Mouse (Mus musculus): ENCODE results near the gene Eps15l1. TPM values are rescaled to one million over a fixed set of nuclear protein-coding genes. Genes with fewer than 3 reads are reported as not detected.
A peak's percentile ranks its signal among the peaks of the same experiment; 100 is the strongest.

The Eps15l1 gene
- polyA plus RNA-seq, 1 experiment from 2014 or later, result 68.0 TPM

DNA sequence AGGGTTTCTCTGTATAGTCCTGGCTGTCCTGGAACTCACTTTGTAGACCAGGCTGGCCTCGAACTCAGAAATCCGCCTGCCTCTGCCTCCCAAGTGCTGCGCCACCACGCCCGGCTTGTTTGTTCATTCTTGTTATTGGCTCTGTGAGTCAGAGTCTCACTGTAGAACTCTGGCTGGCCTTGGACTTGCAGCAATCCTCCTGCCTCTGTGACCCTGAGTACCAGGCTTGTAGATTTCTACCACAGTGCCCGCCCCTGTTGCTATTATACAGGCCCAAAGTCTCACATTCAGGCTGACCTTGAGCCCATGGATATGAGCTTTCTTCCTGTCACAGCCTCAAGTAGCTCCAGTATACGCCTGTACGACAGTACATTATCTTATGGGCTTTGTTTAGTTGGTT, 124.7 kb downstream of the Eps15l1 start:
- Histone ChIP-seq H3K27me3 (replicated peaks; ENCODE audit: control insufficient read depth, insufficient read depth, low read length) (no peaks in the 10 kb centered on the region), H3K36me3 (ENCODE audit: control insufficient read depth, insufficient read depth) (no peaks in the 10 kb centered on the region), H3K9ac (replicated peaks; ENCODE audit: low read depth, low read length) (no peak overlapping the region), H3K9me3 (ENCODE audit: control insufficient read depth, low read length) (no peaks in the 10 kb centered on the region), H3K4me1 (replicated peaks; ENCODE audit: control insufficient read depth, insufficient read depth, low read length) (peaks cover 9% of the 10 kb centered on the region), H3K4me2 (ENCODE audit: low read length) (no peak overlapping the region), H3K4me3 (replicated peaks; ENCODE audit: low read length) (no peak overlapping the region), H3K27ac (ENCODE audit: low read length) (no peak overlapping the region)
- no peak for ATAC-seq
- 93% methylated on average over 8 of the region's 8 CpGs for WGBS

DNA sequence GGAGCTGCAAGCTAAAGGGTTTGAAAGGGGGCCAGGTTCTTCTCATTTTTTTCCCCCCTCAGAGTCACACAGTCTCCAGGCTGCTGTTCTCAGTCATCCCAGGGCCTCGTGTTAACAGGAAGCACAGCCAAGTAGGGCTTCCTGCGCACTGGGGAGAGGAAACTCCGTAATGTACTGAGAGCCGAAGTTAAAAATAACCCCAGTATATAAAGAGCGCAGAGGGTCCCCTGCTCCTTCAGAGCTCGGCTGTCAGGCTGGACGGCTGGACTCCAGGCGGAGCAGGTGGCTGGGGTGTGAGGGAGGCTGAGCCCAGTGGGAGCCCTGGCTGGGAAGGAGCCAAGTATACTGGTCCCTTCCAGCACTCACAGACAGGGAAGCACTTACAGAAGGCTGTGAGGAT, 125.6 kb downstream of the Eps15l1 start:
- H3K9ac ChIP-seq (replicated peaks; ENCODE audit: low read depth, low read length), result no peak overlapping the region
- 54% methylated on average over 8 of the region's 8 CpGs for WGBS
- ATAC-seq, result peak; percentile 88
- no peak overlapping the region; the same call in 1 of the 2 replicates for H3K4me2 ChIP-seq (ENCODE audit: low read length)
- no peaks in the 10 kb centered on the region for H3K27me3 ChIP-seq (replicated peaks; ENCODE audit: control insufficient read depth, insufficient read depth, low read length)
- no peaks in the 10 kb centered on the region for H3K9me3 ChIP-seq (ENCODE audit: control insufficient read depth, low read length)
- H3K4me3 ChIP-seq (replicated peaks; ENCODE audit: low read length), result no peak overlapping the region
- peak overlapping the region; percentile 55 for H3K27ac ChIP-seq (ENCODE audit: low read length)
- no peaks in the 10 kb centered on the region for H3K36me3 ChIP-seq (ENCODE audit: control insufficient read depth, insufficient read depth)
- H3K4me1 ChIP-seq (replicated peaks; ENCODE audit: control insufficient read depth, insufficient read depth, low read length), result peaks cover 9% of the 10 kb centered on the region

DNA sequence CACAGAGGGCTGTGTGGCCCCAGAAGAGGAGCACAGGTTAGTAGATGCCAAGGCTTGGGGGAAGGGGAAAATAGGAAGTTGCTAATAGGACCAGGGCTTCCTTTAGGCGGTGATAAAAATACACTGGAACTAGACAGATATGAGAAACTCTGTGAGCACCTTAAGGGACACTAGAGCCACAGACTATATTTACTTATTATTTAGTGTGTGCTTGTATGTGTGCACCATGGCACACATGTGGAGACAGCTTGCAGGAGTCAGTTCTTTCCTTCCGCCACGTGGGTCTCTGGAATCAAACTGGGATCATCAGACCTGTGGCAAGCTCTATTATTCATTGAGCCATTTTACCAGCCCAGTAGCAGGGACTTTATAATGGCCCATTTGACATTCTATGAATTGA, 126.1 kb downstream of the Eps15l1 start:
- H3K27ac ChIP-seq (ENCODE audit: low read length), result no peak overlapping the region
- ATAC-seq, result no peak; the same call in 1 of the 2 replicates
- 69% methylated on average over 3 of the region's 3 CpGs for WGBS

DNA sequence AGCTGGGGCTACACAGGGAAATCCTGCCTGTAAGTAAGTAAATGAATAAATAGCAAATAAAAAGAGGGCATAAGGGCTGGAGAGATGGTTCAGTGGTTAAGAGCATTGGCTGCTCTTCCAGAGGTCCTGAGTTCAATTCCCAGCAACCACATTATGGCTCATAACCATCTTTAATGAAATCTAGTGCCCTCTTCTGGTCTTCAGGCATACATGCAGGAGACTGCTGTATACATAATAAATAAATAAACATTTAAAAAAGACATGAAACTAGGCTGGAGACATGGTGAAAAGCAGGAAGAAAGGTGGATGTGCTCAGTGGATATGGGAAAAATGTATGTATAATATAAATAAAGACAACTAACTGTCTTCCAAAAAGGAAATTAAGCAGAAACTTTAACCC, 128.0 kb downstream of the Eps15l1 start:
- ATAC-seq, result no peak
- Histone ChIP-seq H3K27me3 (replicated peaks; ENCODE audit: control insufficient read depth, insufficient read depth, low read length) (no peaks in the 10 kb centered on the region), H3K9ac (replicated peaks; ENCODE audit: low read depth, low read length) (no peak overlapping the region), H3K9me3 (ENCODE audit: control insufficient read depth, low read length) (no peaks in the 10 kb centered on the region), H3K36me3 (ENCODE audit: control insufficient read depth, insufficient read depth) (no peaks in the 10 kb centered on the region), H3K4me2 (ENCODE audit: low read length) (no peak overlapping the region), H3K27ac (ENCODE audit: low read length) (no peak overlapping the region), H3K4me1 (replicated peaks; ENCODE audit: control insufficient read depth, insufficient read depth, low read length) (peaks cover 9% of the 10 kb centered on the region), H3K4me3 (replicated peaks; ENCODE audit: low read length) (no peak overlapping the region)

More for the DNA sequence above, 126.1 kb downstream of the Eps15l1 start:
- Histone ChIP-seq H3K4me3 (replicated peaks; ENCODE audit: low read length) (no peak overlapping the region), H3K9ac (replicated peaks; ENCODE audit: low read depth, low read length) (no peak overlapping the region), H3K4me2 (ENCODE audit: low read length) (no peak overlapping the region), H3K27me3 (replicated peaks; ENCODE audit: control insufficient read depth, insufficient read depth, low read length) (no peaks in the 10 kb centered on the region), H3K4me1 (replicated peaks; ENCODE audit: control insufficient read depth, insufficient read depth, low read length) (peaks cover 9% of the 10 kb centered on the region), H3K9me3 (ENCODE audit: control insufficient read depth, low read length) (no peaks in the 10 kb centered on the region), H3K36me3 (ENCODE audit: control insufficient read depth, insufficient read depth) (no peaks in the 10 kb centered on the region)

DNA sequence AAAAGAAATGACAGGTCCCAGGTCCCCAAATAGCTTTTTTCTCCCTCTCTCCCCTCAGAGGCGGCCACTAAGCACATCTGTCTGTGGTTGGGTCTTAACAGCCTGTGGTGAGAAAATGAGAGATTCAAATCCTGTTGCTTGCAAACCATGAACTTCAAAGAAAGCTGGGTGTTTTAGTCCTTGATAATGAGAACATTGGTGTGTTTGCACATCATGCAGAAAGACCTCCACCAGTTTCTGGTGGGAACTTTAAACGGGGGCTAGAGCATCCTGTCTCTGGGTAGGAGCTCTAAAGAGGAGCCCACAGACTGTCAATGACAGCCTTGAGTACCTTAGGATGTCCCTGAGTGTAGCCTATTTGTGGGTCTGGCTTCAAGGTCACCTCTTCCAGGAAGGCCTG, 130.2 kb downstream of the Eps15l1 start:
- Histone ChIP-seq H3K4me1 (replicated peaks; ENCODE audit: control insufficient read depth, insufficient read depth, low read length) (peaks cover 8% of the 10 kb centered on the region), H3K4me2 (ENCODE audit: low read length) (no peak overlapping the region), H3K9me3 (ENCODE audit: control insufficient read depth, low read length) (no peaks in the 10 kb centered on the region), H3K36me3 (ENCODE audit: control insufficient read depth, insufficient read depth) (no peaks in the 10 kb centered on the region), H3K27ac (ENCODE audit: low read length) (no peak overlapping the region), H3K9ac (replicated peaks; ENCODE audit: low read depth, low read length) (no peak overlapping the region), H3K4me3 (replicated peaks; ENCODE audit: low read length) (no peak overlapping the region), H3K27me3 (replicated peaks; ENCODE audit: control insufficient read depth, insufficient read depth, low read length) (no peaks in the 10 kb centered on the region)
- no peak for ATAC-seq
- WGBS, result 85% methylated on average over 2 of the region's 2 CpGs

Small RNA genes lying within 50 kb of the gene (microRNA-seq; reads per million reads assigned to microRNA genes)
- 1.7 reads per million for gene Mir7068

Other genes starting within 250 kb of the Eps15l1 start
- gene Hsh2d, start 231.8 kb downstream of the Eps15l1 start, polyA plus RNA-seq (2015; fragmentation: Nextera tagmentation; extraction: Ambion mirVana), result not detected in 2 replicates
- gene Cib3, start 208.6 kb downstream of the Eps15l1 start, polyA plus RNA-seq (2015; fragmentation: Nextera tagmentation; extraction: Ambion mirVana), result not detected in 2 replicates
- gene Gm11034, start 207.8 kb downstream of the Eps15l1 start, polyA plus RNA-seq (2015; fragmentation: Nextera tagmentation; extraction: Ambion mirVana), result not detected in 2 replicates
- 124 and 129 TPM in 2 replicates for gene Fam32a, start 201.7 kb downstream of the Eps15l1 start, polyA plus RNA-seq (2015; fragmentation: Nextera tagmentation; extraction: Ambion mirVana)
- gene Ap1m1, start 181.4 kb downstream of the Eps15l1 start, polyA plus RNA-seq (2015; fragmentation: Nextera tagmentation; extraction: Ambion mirVana), result 252 and 284 TPM in 2 replicates
- gene Gm10282, start 116.2 kb downstream of the Eps15l1 start, polyA plus RNA-seq (2015; fragmentation: Nextera tagmentation; extraction: Ambion mirVana), result 16.5 and 25.7 TPM in 2 replicates
- 3.2 and 3.8 TPM in 2 replicates for gene Klf2, start 102.4 kb downstream of the Eps15l1 start, polyA plus RNA-seq (2015; fragmentation: Nextera tagmentation; extraction: Ambion mirVana)
- 1.1 and 1.3 TPM in 2 replicates for gene Calr3, start 22.4 kb upstream of the Eps15l1 start, polyA plus RNA-seq (2015; fragmentation: Nextera tagmentation; extraction: Ambion mirVana)
- 21.4 and 24.5 TPM in 2 replicates for gene 1700030K09Rik, start 22.4 kb upstream of the Eps15l1 start, polyA plus RNA-seq (2015; fragmentation: Nextera tagmentation; extraction: Ambion mirVana)
- 48.2 and 58.2 TPM in 2 replicates for gene Cherp, start 53.8 kb upstream of the Eps15l1 start, polyA plus RNA-seq (2015; fragmentation: Nextera tagmentation; extraction: Ambion mirVana)
- gene Slc35e1, start 71.2 kb upstream of the Eps15l1 start, polyA plus RNA-seq (2015; fragmentation: Nextera tagmentation; extraction: Ambion mirVana), result 9.8 and 10.2 TPM in 2 replicates
- gene Med26, start 126.8 kb upstream of the Eps15l1 start, polyA plus RNA-seq (2015; fragmentation: Nextera tagmentation; extraction: Ambion mirVana), result 19.9 and 21.6 TPM in 2 replicates
- 129 and 139 TPM in 2 replicates for gene Smim7, start 149.6 kb upstream of the Eps15l1 start, polyA plus RNA-seq (2015; fragmentation: Nextera tagmentation; extraction: Ambion mirVana)
- gene Tmem38a, start 150.6 kb upstream of the Eps15l1 start, polyA plus RNA-seq (2015; fragmentation: Nextera tagmentation; extraction: Ambion mirVana), result 18.2 and 19.6 TPM in 2 replicates
- 1.9 and 2.0 TPM in 2 replicates for gene Nwd1, start 225.3 kb upstream of the Eps15l1 start, polyA plus RNA-seq (2015; fragmentation: Nextera tagmentation; extraction: Ambion mirVana)

All from forebrain, embryonic 16.5 days (tissue).